Mouse (Mus musculus) cerebellum, adult 8-10 months (tissue): Measurements from ENCODE around the gene Mri1.

ENCODE experiments used
- DNase-seq: peaks from one replicate; pipeline ENCODE4 v3.0.0; 2022

The Mri1 gene

DNA sequence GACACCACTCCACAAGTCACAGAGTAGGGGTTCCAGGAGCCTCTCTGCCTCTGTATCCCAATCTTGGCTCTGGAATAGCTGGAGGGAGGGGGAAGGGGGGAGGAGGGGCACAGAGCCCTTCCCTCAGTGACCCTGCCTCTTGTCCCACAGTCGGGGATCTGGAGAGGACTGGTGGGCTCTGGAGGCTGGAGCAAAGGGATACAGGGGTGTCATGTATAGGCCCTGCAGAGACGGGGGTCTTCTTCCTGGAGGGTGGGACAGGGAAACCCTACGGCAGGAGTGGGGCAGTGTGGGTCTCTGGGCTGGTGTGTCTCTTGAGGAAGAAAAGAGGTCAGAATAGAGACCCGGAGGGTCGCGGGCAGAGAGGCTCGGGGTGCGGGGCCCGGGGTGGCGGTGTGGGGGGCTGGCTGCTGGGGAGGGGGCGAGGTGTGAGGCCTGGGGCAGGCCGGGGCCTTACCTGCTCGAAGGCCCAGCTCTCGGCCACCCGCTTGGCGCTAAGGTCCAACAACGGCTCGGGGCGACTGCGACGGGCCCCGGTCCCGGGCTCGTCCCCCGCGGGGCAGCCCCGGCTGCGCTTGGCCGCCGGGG lies 20.6 kb downstream of the Mri1 start:
- DNase-seq: no peak

DNA sequence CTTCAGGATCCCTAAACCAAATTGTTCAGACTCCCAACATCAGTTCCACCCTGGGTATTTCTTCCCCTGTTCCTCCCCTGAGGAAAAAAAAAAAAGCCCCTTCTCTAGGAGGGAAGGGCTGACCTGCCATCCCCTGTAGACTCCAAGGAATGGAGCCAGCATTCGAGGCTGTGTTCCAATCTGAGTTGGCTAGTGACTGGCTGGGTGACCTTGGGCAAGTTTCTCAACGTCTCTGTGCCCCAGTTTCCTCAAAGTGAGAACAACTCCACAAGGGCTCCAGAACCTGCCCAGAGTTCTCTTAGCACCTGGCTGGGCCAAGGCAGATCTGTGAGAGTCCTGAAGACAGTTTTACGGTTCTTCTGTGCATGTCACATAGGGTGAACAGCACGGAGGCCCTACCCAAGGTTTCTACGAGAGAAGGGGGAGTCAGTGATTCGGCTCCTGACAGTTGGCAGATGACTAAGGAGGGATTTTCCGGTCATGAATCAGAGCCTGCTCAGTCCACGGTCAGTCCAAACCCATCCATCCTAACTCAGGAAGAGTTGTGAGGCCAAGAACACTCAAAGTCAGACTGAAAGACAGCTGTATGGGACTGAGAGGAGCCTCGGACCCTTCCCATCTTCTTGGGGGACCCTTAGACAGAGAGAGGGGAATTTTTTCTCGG lies 21.2 kb downstream of the Mri1 start:
- DNase-seq: no peak

DNA sequence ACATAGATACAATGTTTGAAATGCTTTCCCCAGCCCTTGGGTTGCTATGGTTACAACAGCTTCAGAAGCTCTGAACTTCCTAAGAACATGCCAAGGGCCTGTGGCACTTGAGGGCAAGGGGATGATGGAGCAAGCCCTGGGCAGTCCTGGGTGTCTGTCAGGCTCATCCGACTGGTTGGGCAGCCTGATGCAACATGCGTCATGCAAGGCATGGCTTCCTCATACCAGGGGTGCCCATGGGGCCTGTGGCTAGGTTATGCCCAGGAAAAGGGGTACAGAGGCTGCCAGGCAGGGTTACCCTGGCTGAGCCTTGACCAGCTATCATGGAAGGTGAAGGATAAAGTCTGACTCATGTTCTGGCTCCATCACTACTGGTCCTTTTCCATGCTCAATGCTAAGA lies 24.1 kb downstream of the Mri1 start:
- no peak for DNase-seq

DNA sequence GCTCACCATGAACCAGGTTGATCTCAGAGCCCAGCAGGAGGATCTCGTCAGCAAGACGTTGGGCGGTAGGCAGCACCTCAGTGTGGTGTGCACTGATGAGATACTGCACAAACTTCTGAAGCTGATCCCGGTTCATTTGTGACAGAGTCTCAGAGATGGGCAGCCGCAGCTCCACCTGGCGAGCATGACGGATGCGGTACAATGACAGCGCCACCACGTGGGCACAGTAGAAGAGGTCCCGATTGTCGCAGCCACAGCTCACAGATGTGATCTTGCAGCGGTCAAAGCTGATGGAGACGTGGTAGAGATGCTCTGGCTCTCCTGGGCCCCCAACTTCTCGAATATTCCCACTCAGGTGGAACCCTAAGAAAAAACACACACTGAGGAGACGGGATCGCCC lies 26.4 kb downstream of the Mri1 start:
- no peak for DNase-seq

DNA sequence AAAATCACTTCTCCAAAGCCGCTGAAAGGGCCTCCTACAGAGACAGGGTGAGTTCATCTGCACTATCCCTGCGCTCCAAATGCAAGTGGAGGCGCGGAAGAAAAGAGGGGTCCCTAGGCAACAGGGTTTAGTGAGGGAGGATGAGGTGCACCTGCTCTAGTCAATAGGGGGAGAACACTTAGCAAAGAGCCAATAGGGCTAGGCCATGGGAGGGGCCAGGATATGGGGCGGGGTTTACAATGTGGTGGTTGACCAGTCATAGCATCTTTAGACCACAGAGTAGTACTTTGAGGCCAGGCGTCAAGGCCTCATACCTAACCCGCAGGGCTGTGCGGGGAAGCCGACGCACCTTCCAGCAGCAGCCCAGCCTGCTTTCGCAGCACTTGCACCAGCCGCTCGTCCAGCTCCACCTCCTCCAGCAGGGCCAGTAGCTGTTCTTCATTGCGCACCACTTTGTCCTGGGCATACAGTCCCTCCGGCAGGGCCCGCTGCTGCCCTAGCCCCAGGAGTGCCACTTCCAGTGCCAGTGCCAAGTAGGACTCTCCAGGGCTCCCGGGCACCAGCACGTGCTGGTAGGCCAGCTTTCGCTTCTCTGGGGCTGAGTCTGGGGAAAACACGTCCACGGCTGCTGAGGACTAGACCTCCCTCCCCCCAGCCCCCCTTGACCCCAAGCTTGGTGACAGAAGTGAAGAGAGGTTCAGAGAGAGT lies 33.6 kb downstream of the Mri1 start:
- no peak for DNase-seq

DNA sequence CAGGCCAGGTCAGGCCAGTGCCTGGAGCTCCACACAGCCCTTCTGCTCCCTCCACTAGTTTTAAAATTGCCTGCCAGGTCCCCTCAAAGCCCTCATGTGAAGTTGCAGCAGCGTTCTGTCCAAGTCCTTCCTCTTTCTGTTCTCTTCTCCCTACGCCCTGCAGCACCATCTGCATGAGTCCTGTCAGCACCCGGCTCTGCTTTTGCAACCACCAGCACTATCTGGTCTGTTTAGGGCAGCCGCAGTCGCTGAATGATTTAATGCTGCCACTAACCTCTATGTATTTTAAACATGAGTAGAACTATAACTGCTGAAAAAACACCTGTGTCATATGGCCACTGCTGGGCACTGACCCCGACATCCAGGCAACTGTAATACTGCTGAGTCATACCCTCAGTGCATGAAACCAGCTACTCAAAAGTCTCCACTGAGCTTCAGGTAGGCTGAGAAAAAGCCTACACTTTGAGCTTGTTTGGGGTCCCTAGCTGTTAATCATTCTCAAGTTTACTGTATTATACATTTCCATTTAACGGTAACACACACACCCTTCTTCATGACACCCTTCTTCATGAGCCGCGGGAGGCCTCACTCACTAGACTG lies 34.5 kb downstream of the Mri1 start:
- DNase-seq: no peak

DNA sequence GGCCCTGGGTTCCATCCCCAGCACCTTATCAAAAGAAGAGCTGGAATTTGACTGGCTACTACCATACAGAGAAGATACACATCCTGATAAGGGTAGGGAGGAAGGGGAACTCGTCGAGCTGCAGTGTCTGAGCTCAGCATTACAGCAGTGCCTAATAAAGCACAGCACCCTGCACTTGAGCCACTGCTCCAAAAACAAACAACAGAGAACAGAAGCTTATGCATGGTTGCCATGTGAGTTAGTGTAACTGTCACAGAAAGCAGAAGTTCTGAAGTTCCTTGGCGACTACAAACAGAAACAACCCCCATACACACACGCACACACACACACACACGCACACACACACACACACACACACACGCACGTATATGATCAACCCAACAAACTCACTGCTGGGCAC lies 37.0 kb downstream of the Mri1 start:
- no peak for DNase-seq

DNA sequence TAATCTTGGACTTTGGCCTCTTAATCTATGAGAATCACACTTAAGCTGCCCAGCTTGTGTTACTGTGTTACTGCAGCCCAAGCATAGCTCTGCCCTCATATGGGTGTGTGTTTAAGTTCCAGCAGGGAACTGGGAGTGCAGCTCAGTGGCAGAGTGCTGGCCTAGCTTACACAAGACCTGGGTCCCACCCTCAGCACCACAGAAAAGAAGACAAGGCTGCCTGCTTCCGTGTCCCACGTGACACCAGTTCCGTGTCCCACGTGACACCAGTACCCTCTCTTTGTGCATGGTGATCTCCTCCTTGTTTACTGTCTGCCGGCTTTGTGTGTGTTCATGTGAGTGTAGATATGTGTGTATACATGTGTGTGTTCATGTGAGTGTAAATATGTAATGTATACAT lies 39.0 kb downstream of the Mri1 start:
- DNase-seq: no peak

DNA sequence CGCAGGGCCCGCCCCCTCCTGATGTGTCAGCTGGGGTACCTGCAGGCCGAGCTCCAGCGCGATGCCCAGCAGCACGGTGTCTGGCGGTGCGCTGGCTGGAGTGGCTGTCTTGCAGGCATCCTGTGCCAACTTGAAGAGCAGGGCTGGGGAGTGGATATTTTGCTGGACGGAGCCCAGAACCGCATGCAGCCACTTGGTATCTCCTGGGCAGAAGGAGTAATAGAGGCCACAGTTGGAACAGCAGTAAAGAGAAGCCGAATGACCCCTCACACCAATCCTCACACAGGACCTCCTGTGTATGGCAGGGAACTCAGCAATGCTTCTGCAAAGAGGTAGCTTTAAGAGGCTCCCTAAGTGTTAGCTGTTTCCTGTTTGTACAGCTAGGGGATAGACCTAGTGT lies 39.9 kb downstream of the Mri1 start:
- DNase-seq: no peak

DNA sequence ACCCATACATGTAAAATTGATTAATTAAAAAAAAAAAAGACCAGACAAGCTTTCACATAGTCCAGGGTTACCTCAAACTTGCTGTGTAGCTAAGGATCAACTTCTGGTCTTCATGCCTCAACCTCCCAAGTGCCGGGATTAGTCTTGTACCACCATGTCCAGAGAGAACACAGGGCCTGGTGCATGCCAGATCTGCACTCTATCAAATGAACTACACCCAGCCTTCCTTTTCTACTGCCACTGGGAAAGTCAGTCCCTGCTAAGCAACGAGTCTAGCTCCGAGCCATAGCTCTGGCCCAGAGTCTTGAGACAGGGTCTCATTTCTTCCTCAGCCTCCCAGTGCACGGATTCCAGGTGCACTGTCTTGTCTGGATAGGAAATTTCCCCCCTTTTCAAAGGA lies 43.8 kb downstream of the Mri1 start:
- DNase-seq: no peak

DNA sequence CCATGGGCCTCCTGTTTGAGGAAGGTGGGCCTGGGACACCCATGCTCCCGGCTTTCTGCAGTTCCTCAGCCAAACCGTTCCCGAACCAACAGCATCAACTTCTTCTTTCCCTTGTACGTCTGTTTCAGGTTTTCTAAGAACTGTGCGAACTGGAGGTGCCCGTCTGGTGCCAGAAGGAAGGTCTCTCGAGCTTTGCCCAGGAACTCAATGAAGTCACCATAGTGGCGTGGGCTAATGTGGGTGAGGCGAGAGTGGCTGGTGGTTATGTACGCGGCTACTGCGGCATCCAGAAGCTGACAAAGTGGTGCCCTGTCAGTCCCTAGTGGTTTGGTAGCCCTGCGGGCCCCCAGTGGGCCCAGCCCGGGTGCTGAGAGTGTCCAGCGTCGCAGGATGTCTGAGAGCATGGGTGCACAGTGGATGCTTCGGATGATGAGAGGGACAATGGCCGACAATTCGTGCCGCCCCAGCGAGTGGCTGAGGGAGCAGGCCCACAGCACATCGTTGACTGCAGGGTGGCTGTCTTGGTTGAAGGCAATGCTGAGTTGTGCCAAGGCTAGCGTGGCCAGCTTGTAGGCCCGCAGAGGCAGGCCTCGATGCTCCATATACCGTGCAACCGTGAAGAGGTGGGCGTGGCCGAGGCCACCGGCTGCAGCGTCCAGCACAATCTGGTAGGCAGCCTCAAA lies 45.1 kb downstream of the Mri1 start:
- no peak for DNase-seq

DNA sequence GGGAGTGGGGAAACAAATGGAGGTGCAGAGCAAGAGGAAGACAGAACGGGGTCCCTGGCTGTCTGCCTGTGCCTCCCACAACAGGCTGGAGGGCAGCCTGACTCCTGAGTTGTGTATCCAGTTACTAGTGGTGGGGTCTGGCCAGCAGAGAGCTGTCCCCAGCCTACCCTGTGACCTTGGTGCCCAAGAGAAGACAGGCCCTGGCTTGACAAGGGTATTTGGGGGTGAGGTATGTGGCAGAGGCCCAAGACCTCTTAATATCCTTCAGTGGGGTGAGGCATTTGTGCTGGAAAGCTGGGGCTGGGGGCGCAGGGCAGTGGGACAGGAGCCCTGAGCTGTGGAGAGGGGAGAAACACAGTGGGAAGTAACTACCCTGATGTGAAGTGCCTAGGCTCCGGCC lies 45.9 kb downstream of the Mri1 start:
- no peak for DNase-seq

DNA sequence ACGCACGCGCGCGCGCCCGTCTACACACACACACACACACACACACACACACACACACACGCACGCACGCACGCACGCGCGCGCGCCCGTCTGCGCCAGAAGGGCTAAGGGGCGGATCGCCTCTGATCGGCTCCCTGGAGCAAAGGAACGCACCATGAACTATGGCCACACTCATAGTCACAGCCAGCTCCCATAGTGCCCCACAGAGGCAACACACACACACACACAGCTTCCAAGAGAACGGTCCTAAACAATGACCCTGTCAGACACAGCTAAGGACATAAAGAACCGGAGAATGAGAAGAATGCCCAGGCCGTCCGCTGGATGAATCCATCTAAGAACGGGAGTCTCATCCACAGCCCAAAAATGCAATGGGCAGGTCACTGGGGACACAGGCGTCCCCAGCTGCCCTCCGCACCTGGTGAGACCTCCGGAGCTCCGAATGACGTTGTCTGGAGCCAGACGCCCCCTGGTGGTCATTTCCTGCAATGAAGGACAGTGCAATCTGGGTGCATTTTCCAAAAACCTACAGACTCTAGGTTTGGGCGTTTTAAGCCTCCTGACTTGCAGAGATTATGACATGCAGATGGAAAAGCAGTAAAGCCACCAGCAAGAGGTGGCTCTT lies 46.8 kb downstream of the Mri1 start:
- peak; percentile 85 for DNase-seq

DNA sequence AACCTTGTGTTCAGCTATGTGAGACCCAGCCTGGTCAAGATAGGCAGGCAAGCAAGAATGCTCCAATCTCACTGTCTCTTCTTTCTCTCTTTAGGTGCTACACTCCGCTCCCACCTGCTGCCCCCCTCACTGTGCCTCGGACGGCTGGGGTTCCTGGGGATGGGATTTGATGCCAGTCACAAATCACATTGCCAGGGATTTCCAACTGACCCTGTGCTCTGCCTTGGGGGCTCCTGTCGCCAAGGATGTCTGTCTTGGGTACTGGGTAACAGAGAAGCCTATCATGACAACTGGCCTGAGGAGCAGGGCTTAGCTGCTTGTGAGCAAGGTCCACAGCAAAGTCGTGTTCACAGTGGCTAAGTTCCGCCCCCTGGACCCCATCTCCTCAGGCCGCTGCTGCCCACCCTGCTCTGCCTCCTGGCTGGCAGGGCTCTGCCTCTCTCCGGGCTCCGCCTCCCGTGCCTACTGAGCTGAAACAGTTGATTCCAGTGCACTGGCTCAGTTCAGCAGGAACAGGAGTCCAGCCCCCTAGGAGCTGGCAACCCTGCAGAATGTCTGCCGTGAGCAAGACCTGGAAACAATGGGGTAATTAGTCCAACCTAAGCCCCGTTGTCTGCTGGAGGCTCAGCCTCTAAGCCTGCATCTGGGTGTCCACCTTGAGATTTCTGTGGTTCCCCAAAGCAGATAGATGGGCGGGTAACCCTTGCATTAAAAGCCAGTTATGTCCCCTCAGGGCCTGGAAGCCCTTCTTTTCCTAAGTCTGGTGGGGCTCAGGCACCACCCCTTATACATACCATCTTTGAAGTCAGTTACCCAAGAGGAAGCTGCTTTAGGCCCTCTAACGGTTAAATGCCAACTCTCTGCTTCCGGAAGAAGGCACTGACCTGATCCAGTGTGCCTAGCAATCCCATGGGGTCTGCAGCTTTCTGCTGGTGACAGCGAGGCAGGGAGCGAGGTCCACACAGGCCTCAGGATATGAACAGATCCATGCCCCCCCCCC lies 48.4 kb downstream of the Mri1 start:
- DNase-seq: no peak

DNA sequence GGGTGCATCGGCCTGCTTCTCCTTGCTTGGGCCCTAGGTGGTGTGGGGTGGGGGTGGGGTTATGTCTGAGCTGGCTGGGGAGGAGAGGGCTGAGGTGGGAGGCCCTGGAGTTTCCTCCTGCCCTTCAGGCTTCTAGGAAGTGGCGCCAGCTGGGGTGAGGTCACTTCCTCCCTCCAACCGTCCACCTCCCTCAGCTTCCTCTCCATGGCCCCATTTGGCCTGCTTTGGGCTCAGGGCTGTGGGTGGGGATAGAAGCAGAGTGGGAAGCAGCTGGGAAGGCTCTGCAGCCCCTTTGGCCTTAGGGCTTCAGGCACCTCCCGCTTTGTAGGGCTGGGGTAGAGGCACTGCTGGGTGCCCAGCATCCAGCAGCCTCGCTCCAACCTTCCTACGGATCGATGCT lies 49.3 kb downstream of the Mri1 start:
- no peak for DNase-seq

DNA sequence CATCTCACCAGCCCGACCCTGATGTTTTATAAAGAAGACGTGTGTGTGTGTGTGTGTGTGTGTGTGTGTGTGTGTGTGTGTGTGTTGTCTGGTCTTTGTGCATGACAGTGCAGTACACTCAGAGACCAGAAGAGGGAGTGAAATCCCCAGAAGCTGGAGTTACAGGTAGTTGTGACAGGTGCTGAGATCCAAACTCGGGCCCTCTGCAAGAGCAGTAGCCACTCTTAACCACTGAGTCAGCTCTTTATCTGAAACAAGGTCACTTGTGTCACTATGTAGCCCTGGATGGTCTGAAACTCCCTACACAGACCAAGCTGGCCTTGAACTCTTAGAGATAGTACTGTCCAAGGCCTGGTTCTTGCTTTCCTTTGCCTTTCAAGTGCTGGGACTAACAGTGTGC lies 50.5 kb downstream of the Mri1 start:
- DNase-seq: no peak

DNA sequence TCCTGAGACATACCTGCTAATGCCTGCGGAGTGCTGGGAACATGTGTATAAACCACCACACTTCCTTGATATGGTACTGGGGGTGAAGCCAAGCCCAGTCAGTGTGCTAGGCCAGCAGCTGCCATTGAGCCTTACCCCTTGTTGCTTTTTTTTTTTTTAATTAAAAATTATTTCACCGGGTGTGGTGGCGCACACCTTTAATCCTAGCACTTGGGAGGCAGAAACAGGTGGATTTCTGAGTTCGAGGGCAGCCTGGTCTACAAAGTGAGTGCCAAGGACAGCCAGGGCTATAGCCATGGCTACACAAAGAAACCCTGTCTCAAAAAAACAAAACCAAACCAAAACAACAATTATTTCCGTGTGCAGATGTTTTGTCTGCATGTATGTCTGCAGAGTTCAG lies 52.1 kb downstream of the Mri1 start:
- DNase-seq: no peak

DNA sequence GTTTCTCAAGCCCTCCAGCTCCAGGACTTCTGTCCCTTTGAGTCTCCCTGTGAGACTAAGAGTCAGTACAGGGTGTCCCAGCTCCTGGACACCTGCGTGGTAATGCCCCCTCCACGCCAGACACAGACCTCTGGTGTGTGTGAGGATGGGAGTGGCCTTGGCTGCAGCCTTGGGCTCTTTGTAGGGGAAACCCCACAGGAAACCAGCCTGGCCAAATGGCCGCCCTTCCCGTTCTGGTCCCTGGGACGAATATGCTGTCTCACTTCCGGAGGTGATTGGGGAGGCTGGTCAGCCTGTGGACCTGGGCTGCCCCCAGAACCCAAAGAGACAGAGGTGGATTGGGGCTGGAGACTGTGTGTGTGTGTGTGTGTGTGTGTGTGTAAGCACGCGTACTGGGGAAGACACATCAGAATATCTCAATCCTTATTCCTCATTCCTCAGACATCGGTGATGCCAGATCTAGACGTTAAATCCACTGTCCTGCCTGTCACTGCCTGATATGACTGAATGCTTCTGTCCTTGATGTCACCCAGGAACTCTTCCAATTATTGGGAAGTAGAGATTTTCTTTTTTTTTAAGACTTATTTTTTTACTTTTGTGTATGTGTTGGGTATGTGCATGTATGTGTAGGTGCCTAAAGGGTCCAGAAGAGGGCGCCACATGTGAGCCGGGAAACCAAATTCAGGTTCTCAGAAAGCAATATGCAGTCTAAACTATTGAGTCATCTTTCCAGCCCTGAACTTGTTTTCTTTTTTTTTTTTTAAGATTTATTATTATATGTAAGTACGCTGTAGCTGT lies 53.0 kb downstream of the Mri1 start:
- no peak for DNase-seq

DNA sequence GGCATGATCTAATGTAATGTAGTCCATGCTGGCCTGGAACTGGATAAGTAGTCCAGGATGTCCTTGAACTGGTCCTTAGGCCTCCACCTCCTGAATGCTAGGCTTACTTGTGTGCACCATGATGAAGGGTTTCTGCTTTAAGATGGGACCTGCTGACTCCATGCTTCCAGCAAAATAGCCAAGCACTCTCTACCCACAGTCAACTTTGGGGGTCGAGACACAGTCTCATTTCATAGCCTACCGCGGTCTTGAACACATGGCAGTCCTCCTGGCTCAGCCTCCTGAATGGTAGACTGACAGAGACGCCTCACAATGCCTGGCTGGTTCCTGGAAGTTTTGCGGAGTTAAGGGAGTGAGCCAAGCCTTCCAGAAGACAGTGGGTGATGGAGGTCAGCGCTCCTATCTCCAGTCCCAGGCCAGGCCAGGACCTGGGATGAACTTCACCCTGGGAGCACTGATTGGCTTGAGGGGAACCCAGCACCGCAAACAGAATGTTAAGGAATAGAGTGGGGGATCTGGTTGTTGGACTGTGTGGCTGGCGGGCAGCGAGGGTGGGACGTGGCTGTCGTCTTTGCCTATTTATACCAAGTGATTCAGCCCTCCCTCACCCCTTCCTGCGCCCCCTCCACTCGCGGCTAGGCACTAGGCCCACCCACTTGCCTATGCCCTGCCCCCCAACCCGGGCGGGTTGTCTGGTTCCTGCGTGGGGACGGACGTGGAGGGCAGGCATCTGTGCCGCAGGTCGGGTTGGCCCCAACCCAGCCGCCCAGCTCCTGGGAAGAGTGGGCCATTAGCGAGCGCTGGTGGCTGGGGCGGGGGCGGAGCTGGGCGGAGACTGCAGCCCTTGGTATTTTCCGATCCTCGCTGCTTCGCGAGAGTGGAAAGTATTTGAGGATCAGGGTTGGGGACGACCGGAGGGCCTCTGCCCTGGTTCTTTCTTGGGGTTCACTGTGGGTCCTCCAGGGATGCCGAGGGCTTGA lies 53.9 kb downstream of the Mri1 start:
- no peak for DNase-seq

DNA sequence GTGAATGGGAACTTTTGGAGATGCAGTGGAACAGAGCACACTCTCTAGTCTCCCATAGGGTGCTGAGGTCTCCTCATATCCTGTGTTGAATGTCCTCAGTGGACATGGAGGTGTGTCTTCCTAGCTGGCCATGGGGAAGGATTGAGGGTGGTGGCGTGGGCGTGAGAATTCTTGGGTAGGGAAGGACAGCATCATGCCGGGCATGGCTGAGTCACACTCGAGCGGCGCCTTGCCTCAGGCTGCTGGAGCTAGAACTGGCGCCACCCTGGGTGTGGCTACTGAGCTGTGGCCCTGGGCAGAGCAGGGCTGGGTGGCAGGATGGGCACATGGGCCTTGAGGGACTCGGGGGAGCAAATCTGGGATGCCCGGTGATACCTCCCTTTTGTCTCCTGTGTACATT lies 54.7 kb downstream of the Mri1 start:
- no peak for DNase-seq
